Mouse (Mus musculus) heart, postnatal 0 days (tissue): ENCODE data around the gene Uba6. TPM values are rescaled to one million over a fixed set of nuclear protein-coding genes. Genes with fewer than 3 reads are reported as not detected.

Source experiments
- ATAC-seq: fragments of 200-750 bp; cut with Nextera tagmentation; 2 replicates; pipeline ENCODE4 v1.8.0; 2017; ENCODE audit warnings: low read depth, moderate number of reproducible peaks, moderate library complexity; ENCODE audit not compliant: insufficient read depth
- DNase-seq: peaks from one replicate; pipeline ENCODE4 v3.0.0-alpha.2; 2016; ENCODE audit warnings: low spot score
- H3K27ac ChIP-seq: fragments of 300-500 bp; sonication (generic); 2 replicates; pipeline ENCODE4 v1.5.1; 2014; ENCODE audit warnings: low read depth, mild to moderate bottlenecking
- H3K27me3 ChIP-seq: fragments of 300-500 bp; sonication (generic); 2 replicates; pipeline ENCODE4 v1.6.1; 2014; ENCODE audit warnings: low read length, mixed read lengths; ENCODE audit not compliant: control insufficient read depth, insufficient read depth
- H3K36me3 ChIP-seq: fragments of 300-500 bp; sonication (generic); replicated peaks from 2 replicates; pipeline ENCODE4 v1.6.1; 2014; ENCODE audit warnings: low read length, mixed read lengths; ENCODE audit not compliant: control insufficient read depth, insufficient read depth
- H3K4me1 ChIP-seq: fragments of 300-500 bp; sonication (generic); 2 replicates; pipeline ENCODE4 v1.6.1; 2014; ENCODE audit warnings: antibody characterized with exemption; ENCODE audit not compliant: control insufficient read depth, insufficient read depth
- H3K4me2 ChIP-seq: fragments of 300-500 bp; sonication (generic); 2 replicates; pipeline ENCODE4 v1.6.1; 2014; ENCODE audit warnings: low read depth, mild to moderate bottlenecking, low read length, moderate library complexity
- H3K4me3 ChIP-seq: fragments of 300-500 bp; sonication (generic); 2 replicates; pipeline ENCODE4 v1.5.1; 2014; ENCODE audit warnings: low read depth, low read length
- H3K9ac ChIP-seq: fragments of 300-500 bp; sonication (generic); replicated peaks from 2 replicates; pipeline ENCODE4 v1.6.1; 2014; ENCODE audit warnings: low read depth, low read length, mixed read lengths
- H3K9me3 ChIP-seq: fragments of 300-500 bp; sonication (generic); replicated peaks from 2 replicates; pipeline ENCODE4 v1.6.1; 2016; ENCODE audit warnings: low read length; ENCODE audit not compliant: control insufficient read depth
- CTCF ChIP-seq: IDR thresholded peaks from 2 replicates; pipeline ENCODE4 v1.5.1; 2016; ENCODE audit warnings: antibody characterized with exemption, control low read depth, low read depth
- EP300 ChIP-seq: IDR thresholded peaks from 2 replicates; pipeline ENCODE4 v1.6.1; 2016; ENCODE audit warnings: antibody characterized with exemption, low read depth
- WGBS: fragments of 180-500 bp; shearing (Covaris S2); extraction: QIAGEN DNeasy Blood & Tissue Kit; methylation state at CpG from one replicate; pipeline ENCODE4 v1.1.7; 2014; 5-methylcytosine and 5-hydroxymethylcytosine counted together
- polyA plus RNA-seq: library from polyadenylated mRNA; unstranded; fragments of >200 nt; fragmentation: Nextera tagmentation; extraction: Ambion mirVana; gene quantifications from 2 replicates; pipeline ENCODE4 v1.2.1, GENCODE M21; 2015
- total RNA-seq: library from RNA; depleted of rRNA; stranded (reverse); fragments of >200 nt; gene quantifications from 2 replicates; pipeline ENCODE4 v1.2.3, GENCODE M21; 2014; ENCODE audit warnings: low replicate concordance

The Uba6 gene
- total and polyA plus RNA-seq, 2 experiments from 2014 or later, result 2.6 to 7.6 TPM

DNA sequence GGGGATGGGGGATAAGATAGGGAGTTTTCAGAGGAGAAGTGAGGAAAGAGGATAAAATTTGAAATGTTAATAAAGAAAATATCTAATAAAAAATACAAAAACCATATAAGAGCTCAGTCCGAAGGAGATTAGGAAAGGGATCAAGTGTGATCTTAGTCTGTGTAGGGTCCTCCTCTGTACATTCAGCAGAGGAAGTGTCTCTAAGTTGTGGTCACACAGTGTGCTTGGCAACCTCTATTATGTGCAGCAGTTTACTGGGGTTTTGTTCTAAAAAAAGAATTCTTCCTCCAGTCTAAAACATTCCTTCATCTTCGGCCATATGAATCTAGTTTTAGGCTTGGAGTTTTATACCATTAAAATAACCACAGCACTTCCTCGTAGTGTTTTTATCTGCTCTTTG is 73.6 kb downstream of the Uba6 start:
- DNase-seq (no peak), ATAC-seq (no peak)
- Histone ChIP-seq H3K4me3 (no peak overlapping the region), H3K27me3 (no peaks in the 10 kb centered on the region), H3K27ac (no peak overlapping the region), H3K36me3 (no peaks in the 10 kb centered on the region), H3K4me1 (no peaks in the 10 kb centered on the region), H3K4me2 (no peak overlapping the region), H3K9ac (no peak overlapping the region), H3K9me3 (no peaks in the 10 kb centered on the region)
- TF ChIP-seq CTCF (no peak), EP300 (no peak)
- WGBS, result 57% methylated on average over 3 of the region's 3 CpGs

DNA sequence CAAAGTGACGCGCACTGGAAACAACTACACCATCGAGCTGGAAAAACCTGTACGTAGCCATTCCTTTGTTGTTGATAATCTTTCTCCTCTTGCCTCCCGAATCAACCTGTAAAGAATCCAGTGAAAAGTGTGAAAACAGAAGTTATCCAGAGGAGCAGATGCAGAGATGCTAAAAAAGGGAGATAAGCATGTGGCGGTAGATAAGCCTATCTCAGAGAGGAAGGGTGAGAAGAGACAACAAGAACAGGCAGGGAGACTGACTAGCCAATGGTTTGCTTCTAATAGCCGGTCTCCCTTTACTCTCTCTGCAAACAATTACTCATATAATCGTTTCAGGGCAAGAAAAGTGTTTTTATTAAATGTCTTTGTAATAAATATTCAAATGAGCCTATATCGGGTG is 77.8 kb downstream of the Uba6 start:
- no peaks in the 10 kb centered on the region for H3K27me3 ChIP-seq

DNA sequence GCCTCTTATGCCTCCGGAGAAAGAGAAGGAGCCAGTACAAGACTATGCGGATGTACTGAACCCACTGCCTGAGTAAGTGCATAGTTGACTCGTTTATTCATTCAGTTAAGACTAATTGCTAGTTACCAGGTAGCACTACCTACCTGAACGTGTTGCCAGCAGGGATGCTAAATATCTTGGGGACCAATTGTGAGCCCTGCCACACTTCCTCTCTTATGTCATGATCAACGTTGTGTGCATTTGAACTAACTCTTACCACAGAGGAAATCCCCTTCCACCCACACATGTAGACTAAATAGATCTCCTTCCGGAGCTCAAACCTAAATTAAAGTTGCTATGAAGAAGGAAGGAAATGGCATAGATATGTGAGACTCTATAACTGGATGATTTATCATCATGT is 85.9 kb downstream of the Uba6 start:
- WGBS, result 64% methylated on average over 6 of the region's 6 CpGs
- no peak for ATAC-seq

More for the DNA sequence above, 77.8 kb downstream of the Uba6 start:
- TF ChIP-seq CTCF, result no peak
- TF ChIP-seq EP300, result no peak
- Histone ChIP-seq H3K27ac (no peak overlapping the region), H3K4me3 (no peak overlapping the region), H3K9ac (no peak overlapping the region), H3K4me2 (no peak overlapping the region), H3K36me3 (no peaks in the 10 kb centered on the region), H3K4me1 (no peaks in the 10 kb centered on the region), H3K9me3 (no peaks in the 10 kb centered on the region)
- ATAC-seq, result no peak
- DNase-seq, result no peak
- WGBS, result 33% methylated on average over 9 of the region's 9 CpGs

DNA sequence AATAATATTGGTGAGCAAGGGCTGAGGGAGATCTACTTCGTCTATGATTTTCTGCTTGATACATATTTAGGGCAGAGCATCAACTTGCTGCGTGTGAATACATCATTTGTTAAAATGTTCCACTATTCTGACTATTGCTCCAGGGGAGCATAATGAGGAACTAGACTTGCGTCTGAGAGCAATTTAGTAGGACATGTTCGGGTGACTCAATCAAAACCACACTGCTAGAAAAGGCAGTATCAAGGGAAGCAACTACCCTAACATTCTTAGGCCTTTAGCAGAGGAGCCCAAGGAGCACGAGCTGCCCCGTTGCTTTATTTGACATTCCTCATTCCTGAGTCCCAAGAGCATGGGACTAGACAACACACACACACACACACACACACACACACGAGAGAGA is 87.6 kb downstream of the Uba6 start:
- H3K9ac ChIP-seq, result no peak overlapping the region
- TF ChIP-seq EP300 (no peak), CTCF (no peak)
- ATAC-seq (no peak), DNase-seq (no peak)
- H3K4me3 ChIP-seq, result no peak overlapping the region
- no peaks in the 10 kb centered on the region for H3K4me1 ChIP-seq
- H3K27me3 ChIP-seq, result no peaks in the 10 kb centered on the region
- 75% methylated on average over 7 of the region's 7 CpGs for WGBS
- H3K36me3 ChIP-seq, result no peaks in the 10 kb centered on the region
- H3K27ac ChIP-seq, result no peak overlapping the region
- H3K4me2 ChIP-seq, result no peak overlapping the region
- no peaks in the 10 kb centered on the region for H3K9me3 ChIP-seq

More for the DNA sequence above, 85.9 kb downstream of the Uba6 start:
- Histone ChIP-seq H3K4me2 (no peak overlapping the region), H3K27ac (no peak overlapping the region), H3K36me3 (no peaks in the 10 kb centered on the region), H3K9me3 (no peaks in the 10 kb centered on the region), H3K27me3 (no peaks in the 10 kb centered on the region), H3K4me1 (no peaks in the 10 kb centered on the region), H3K4me3 (no peak overlapping the region), H3K9ac (no peak overlapping the region)
- TF ChIP-seq CTCF, result no peak
- no peak for TF ChIP-seq EP300
- no peak for DNase-seq

DNA sequence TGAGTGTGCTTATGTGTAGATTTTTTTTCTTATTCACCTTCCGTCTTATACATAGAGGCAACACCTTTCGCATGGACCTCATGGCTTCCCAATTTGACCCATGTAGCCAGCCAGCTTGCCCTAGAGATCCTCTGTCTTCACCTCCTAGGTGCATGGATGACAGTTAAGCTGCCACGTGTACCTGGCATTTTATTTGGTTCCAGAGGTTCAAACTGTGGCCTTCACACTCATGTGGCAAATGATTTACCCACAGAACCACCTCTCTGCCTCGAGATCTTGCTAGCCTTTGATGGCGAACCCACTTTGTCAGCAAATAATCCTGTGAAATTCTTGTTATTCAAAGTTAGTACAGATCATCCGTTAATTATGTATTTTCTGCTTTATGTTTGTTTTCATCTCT is 88.6 kb downstream of the Uba6 start:
- ATAC-seq (no peak), DNase-seq (no peak)
- H3K9me3 ChIP-seq, result no peaks in the 10 kb centered on the region
- WGBS, result 79% methylated on average over 6 of the region's 6 CpGs
- H3K36me3 ChIP-seq, result no peaks in the 10 kb centered on the region
- TF ChIP-seq CTCF, result no peak
- TF ChIP-seq EP300, result no peak
- no peaks in the 10 kb centered on the region for H3K4me1 ChIP-seq
- no peak overlapping the region for H3K27ac ChIP-seq
- no peaks in the 10 kb centered on the region for H3K27me3 ChIP-seq
- H3K4me2 ChIP-seq, result no peak overlapping the region
- H3K9ac ChIP-seq, result no peak overlapping the region
- no peak overlapping the region for H3K4me3 ChIP-seq

DNA sequence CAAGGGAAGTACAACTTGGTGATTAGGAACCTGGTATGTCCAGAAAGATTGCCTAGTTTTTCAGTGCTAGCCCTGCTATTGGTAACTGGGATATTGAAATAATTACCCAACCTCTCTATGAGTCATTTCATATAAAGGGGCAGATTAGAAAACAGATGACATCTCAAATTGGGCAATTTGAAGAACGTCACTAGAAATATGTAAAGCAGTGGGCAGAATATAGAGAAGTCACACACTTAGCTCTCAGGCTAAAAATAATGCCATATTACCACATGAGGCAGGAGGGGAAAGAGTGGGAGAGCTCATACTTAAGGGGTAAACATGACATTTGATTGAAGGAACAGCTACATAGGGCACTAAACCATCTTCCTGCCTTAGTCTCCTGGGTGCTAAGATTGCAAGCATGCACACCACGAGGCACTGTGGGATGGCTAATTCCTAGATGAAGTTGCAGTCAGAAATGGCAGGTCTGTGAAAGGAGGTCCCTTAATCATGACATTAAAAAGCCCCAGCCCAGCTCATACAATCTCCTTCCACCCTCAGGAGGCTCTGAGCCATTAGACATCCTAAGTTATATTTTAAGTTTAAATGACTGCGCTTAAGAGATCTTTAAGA is 93.8 kb downstream of the Uba6 start:
- H3K4me3 ChIP-seq, result no peak overlapping the region
- DNase-seq, result no peak
- H3K27me3 ChIP-seq, result no peaks in the 10 kb centered on the region
- H3K4me1 ChIP-seq, result no peaks in the 10 kb centered on the region
- TF ChIP-seq EP300 (no peak), CTCF (no peak)
- H3K9ac ChIP-seq, result no peak overlapping the region
- H3K27ac ChIP-seq, result no peak overlapping the region
- no peaks in the 10 kb centered on the region for H3K9me3 ChIP-seq
- WGBS, result 69% methylated on average over 3 of the region's 3 CpGs
- H3K36me3 ChIP-seq, result no peaks in the 10 kb centered on the region
- H3K4me2 ChIP-seq, result no peak overlapping the region
- ATAC-seq, result no peak
